Mouse (Mus musculus) kidney, postnatal 10 days (tissue): Measurements from ENCODE around the gene Retreg2.

Source experiments
- DNase-seq: peaks from one replicate; pipeline ENCODE4 v3.0.0; 2021; ENCODE audit warnings: mixed read lengths

Retreg2 gene

DNA sequence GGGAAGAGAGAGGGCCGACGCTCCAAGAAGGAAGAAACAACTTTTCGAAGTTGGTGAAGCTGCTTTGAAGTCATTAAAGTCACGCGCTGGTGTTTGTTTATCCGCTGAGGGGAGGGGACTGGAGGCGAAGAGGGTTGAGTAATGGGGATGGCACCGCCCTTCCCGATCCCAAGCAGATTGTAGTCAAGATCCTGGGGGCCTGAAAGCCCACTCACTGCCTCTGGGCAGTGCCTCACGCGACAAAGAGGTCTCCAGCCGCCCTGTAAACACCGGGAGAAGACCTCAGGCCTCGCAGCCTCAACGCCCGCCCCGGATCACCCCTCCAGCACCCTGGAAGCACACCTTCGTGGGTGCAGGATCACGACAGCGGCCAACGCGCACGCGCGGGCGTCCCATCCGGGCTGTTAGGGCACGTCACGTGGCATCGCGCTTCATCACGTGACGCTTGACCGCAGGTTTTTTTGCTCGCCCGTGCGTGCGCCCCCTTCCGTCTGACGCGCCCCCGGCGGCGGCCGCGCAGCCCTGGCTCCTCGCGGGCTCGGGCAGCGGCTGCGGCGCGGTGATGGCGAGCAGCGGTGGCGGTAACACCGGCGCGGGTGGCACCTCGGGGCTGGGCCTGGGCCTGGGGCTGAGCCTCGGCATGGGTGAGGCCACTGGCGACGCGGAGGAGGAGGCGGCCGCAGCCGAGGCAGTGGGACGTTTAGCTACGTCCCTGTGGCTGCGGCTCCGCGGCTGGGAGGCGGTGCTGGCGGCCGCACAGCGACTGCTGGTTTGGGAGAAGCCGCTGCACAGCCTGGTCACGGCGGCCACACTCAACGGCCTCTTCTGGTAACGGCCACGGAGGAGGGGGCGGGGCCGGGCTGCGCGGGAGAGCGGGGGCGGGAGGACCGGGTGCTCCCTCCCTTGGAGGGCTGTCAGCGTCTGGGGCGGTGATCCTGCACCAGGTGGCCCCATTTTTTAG lies at the start of gene Retreg2, which contains the start of gene Cnppd1:
Retreg2 (plus strand) TSS at position 478 of the 961 bp plus-strand sequence.
Cnppd1 (minus strand) TSS at position 411 of the 961 bp plus-strand sequence.
- peak; percentile 98 for DNase-seq

DNA sequence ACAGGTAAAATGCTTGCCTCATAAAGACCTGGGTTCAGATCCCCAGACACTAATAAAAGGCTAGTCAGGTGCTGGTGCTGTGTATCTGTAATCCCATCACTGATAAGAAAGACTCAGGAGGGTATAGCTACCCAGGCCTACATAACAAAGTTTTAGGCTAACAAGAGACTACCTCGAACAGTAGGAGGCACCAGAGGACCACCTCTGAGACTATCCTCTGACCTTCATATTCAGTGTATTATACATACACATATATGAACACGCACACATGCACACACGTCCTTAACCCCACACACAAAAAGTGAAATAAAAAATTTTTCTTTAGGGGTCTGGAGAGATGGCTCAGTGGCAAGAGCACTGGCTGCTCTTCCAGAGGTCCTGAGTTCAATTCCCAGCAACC lies 20.4 kb upstream of the Retreg2 start:
- DNase-seq: no peak

DNA sequence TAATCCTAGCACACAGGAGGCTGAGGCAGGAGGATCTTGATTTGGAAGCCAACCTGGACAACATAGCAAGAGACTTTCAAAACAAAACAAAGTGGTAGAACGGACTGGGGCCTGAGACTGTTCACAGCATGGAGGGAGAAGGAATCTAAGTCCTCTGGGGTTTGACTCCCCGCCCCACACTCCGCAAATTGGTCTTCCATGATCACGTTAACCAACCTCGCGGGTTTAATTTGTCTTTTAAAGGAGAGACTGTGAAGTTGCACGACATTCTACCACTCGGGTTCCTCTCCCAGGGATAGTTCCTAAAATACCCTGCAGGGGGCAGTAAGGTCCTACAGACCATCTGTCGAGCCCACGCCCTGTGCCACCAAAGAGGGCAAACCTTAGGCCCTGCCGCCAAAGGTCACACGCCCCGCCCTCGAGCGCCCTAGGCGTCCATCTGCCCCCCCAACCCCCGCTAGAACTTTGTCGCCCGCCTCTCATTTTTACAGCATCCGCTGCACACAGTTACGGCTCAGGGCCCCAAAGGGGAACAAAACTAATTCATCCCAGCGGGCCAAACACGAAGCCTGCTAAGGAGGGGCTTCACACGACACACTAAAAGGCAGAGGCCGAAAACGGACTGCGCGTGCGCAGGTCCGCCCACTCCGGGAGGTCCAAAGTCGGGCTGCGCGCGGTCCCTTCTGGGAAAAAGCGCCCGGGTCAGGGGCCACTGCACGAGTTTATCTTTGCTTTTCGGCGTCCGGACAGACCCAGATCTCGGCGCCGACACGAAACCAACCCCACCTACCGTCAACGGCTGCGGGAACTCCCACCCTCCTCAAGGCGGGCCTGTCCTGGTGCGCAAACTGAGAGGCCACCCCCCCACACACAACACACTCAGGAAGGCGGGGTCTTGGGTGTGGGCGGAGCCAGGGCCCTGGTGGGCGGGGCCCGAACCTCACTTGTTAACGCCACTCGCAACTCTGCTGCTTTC lies 17.9 kb upstream of the Retreg2 start, which contains the start of gene Nhej1:
Nhej1 (minus strand) TSS at position 855 of the 976 bp plus-strand sequence.
- peak; percentile 98 for DNase-seq

DNA sequence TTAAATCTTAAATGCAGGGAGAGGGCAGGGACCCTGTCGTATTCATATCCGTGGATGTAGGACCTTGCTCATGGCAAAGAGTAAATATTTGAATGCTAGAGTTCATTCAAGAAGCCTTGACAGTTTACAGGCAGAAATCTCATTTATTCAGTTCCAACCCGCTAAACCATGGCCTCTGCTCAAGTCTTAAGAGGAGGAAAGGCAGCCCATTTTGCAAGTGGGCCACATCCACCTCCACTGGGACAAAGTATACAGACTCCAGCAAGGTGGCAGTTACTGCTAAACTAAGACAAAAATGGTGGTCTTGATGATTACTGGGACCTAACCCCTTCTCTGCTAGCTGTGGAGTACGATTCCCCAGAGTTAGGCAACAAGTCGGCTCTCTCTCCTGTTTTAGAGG lies 17.2 kb upstream of the Retreg2 start:
- DNase-seq: no peak

DNA sequence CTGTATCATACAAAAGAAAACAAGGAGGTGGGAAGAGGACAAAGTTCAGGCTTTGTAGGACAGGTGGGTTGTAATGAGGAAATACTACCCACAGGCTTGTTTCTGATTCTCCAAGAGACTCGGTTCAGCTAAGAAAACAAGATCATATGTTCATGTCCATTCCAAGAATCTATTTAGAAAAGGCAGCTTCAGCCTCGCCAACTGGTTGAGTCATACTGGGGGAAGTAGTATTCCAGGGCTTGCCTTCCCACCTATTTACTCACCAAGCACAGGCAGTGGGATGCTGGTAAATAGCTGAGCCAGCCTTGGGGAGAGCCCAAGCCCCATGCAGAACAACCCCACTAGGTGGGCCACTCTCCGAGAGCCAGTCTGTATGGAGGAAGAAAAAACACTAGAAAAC lies 13.9 kb upstream of the Retreg2 start:
- no peak for DNase-seq

DNA sequence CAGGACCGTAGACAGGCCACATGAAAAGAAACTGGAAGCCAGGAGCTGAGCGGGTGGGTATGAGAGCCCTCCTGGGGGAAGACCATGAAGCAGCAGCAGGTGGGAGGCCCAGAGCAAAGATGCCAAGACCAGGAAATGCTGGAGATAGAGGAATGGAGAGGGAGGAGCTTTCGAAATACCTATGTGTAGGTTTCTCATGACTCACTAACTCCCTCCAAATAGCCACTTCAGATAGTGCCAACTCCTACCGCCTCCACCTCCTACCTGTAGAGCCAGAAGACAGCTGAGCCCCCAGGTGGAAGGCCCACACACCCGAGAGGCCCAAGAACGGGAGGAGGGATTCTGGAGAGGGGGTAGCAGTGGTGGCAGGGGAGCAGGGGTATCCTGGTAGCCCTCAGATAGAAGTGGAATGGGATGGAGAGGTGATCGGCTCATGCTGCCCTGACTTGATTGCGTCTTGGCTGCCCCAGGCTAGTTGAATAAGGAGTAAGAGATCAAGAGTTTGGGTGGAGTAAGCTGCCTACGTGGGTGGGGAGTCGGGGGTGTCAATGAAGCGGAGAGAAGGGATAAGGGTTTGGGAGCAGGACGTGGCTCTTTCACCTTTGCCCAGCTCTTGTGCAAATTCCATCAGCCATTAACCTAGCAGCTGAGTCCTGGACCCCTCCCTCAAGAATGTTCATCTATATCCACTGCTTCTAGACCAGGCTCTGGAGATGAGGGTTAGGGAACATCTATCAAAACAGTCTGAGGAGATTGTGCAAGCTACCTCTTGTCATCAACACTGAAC lies 9.0 kb upstream of the Retreg2 start, which contains the start of gene Slc23a3:
Slc23a3 (minus strand) TSS at position 470 of the 787 bp plus-strand sequence.
- peak; percentile 61 for DNase-seq

DNA sequence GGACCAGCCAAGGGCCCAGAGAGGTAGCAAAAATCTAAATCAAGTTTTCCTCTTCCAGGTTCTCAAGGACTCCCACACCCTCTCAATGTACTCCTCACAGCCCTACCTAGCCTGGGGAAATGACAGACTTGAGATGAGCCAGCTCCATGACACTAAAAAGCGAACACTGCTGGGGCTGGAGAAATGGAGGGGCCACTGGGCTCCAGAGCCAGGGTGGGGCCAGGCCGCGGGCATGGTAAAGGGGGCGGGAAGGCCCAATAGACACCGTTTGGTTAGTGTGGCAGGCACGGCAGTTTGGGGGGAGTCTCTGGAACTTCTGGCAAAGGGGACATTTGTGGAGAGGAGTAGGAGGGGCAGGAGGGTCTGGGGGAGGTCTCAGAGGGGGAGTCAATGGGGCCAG lies 6.3 kb upstream of the Retreg2 start:
- no peak for DNase-seq

DNA sequence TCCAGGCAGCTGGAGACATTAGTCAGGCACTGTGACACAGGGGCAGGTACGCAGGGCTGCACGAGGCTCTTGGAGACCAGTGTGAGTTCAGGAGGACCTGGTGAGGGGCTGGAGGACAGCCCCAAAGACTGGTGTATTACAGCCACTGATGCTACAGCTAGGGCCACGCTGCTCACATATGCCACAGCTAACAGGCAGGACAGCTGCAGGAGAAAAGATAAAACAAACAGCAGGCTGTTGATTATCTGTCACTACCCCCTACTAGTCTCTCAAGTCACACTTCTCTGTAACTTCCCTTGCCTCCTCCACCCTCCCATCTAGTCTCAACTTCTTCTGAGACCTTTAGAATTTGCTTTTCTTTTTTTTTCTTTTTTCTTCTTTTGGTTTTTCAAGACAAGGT lies 5.8 kb upstream of the Retreg2 start:
- no peak for DNase-seq

DNA sequence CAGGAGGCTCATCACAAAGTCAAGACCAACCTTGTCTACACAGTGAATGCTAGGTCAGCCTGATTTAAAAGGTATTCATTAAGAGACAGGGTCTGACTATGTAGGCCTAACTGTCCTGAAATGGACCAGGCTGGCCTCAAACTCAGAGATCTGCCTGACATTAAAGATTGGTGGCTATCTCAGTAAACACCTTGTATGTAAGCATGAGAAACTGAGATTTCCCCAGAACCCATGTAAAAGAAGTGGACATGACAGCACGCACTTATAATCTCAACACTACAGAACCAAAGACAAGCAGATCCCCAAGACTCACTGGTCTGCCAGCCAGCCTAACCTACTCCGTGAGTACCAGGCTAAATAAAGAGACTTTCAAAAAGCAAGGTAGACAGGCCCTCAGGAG lies 4.1 kb upstream of the Retreg2 start:
- DNase-seq: no peak

DNA sequence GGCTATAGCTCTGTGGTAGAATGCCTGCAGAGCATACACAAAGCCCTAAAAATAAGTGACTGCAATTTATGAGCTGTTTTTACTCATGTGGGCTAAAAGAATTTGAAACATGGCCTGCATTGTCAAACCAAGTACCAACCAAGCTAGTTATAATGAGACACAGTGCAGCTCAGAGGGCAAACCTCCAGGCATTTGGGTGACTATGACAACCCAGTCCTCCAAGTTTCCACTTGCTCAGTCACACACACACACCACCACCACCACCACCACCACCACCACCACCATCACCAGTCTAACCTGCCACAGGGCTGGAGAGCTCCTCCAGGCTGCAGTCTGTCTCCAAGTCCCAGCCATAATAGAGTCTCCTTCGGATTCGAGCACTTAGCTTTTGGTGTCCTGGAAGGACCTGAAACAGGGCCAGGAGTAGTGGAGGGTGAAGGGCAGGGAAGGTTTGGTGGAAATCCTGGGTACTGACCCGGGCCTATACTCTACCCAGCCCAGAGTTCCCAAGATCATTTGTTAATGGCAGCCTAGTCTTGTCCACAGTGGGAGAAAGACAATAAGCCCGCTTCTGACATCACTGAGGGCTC lies 1.9 kb upstream of the Retreg2 start:
- no peak for DNase-seq

DNA sequence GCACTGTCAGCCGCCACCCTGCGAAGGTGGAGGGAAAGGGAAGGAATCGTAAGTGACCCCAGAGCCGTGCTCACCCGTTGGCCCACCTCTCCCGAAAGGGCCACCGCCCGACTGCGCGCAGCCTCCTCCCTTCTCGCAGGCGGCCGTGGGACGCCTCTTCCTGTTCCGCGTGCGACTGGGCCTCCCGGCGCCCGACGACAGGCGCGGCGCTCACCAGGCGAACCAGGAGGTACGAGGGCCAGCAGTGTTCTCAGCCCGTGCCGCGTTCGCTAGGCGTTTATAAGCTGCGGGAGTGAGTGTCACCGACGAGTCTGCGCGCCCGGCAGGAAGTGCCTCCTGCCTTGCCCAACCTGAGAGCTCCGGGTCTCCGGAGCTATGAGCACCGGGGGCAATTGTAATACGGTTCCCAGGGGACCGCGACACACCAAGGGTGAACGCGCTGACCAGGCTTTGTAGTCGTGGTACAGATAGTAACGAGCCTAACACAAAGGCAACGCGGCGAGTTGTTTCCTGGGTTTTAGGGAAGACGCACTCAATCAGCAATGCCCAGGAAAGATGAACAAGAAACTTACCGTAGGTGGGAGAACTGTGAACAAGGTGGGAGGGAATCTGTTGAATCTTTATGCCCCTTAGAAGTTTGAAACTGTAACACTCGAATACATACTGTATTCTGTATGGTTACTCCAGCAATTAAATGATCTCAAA lies 940 bp upstream of the Retreg2 start:
- DNase-seq: peak; percentile 80

DNA sequence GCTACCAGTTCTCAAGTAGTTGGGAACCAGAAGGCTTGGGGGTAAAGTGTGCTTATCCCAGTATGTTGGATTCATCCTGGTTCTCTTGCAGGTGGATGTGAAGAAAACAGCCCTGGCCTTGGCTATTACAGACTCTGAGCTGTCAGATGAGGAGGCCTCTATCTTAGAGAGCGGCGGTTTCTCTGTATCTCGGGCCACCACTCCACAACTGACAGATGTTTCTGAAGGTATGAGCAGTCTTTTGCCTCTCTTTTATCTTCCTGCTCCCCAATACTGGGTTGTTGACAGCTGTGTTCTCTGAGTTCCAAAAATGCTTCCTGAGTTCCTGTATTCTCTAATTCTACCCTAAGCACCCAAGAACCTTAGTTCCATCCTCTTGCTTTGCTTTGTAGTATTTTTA lies 3.0 kb downstream of the Retreg2 start:
- no peak for DNase-seq

DNA sequence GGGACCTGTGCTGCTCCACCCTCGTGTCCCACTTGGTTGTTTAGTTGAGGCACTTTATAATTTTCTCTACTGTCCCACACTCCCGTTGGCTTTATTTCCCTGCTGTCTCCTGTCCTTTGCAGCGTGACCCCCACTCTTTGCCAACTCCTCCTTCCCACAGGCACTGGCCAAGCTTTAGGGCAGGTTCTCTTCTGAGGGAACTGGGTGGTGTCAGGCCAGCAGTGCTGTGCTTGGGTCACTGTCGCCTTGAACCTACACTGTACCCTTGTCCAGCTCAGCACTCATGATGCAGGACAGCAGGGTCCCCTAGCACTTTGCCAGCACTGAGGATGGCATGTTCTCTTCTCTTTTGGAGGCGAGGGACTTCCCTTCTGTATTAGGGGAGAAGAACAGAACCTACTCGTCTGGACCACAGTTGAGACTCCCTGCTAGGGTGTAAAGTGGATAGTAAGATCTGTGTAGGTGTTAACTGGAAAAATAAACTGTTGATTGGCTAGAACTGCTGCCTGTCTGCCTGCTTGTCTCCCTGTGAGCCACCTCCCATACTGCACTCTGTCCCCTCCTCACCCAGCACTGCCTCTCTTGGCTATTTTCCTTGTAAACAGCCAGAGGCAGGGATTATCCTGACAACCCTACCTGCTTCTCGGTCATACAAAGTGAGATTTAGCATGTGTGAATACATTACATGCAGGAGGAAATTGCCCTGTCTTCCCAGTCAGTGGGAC lies 5.0 kb downstream of the Retreg2 start:
- DNase-seq: no peak

DNA sequence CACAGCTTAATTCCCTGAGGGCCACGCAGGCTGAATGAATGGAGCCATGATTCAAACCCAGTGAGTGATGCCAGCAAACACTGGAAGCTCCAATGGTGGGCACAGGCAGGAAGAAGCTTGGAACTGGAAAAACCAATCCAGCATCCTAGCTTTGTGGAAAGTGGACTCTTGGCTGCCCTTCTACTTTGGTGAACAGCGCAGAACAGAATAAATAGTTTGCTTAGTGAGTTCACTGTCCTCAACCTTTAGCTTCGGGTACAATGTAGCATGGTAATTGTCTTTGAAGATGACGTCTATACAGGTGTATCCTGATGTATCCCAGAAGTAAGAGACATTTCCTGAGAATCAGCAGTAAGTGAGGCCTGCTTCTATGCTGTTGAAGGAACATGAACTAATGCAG lies 6.1 kb downstream of the Retreg2 start:
- no peak for DNase-seq

DNA sequence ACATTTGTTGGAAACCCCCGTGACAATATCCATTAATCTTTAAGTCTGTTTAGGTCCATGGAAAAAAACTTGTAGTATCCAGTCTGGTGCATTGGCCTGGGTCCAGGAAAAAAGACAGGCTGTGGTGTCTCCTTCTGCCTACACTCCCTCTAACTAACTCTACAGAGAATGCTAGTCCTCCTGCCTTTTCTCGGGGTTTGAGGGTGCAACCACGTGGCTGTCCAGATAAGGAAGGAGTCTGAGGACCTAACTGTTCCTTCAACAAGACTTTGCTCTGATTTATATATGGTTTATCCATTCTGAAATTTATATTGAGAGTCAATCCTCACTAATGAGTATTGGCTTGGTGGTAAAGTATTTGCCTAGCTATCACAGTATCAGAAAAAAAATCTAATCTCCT lies 13.3 kb downstream of the Retreg2 start:
- DNase-seq: no peak

DNA sequence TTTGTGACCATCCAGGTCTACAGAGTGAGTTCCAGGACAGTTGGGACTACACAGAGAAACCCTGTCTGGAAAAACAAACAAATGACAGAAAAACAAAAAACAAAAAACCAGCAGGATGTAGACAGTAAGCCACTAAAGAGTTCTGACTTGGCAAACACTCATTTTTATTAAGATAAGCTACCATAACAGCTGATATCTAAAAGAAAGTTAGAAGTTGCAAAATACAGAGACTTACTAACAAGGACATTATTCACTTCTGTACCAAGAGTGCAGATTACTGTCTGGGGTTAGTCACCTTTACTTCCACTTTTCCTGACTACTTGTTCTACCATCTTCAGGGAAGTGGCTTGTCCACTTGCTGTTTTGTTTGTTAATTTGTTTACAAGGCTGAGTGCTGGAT lies 16.4 kb downstream of the Retreg2 start:
- no peak for DNase-seq

DNA sequence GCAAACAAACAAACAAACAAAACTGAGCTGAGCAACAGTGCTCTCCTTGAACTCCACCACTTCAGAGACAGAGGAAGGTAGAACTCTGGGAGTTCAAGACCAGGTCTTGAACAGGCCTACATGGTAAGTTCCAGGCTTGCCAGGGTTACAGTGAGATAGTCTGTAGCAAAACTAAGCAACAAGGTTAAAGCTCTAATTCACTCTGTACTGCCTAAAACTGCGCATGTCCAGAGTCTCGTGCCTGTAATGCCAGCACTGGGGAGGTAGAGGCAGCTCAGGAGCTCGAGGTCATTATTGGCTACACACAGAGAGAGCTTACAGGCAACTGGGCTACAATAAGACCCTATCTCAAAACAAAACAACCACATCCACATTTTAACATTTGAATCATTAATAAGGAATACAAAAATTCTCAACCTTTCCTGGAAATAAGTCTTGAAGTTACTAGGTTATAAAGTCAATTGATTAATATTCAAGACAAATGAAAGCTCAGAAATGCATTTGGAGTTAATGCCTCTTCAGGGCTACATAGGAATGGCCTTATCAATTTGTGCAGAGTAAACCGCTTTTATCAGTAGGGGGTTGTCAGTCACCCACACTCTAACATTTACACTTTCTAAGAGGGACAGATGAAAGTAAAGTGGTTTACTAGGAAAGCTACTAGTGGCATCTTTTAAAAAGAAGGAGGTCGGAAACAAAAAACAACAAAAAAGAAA lies 17.1 kb downstream of the Retreg2 start:
- DNase-seq: no peak

DNA sequence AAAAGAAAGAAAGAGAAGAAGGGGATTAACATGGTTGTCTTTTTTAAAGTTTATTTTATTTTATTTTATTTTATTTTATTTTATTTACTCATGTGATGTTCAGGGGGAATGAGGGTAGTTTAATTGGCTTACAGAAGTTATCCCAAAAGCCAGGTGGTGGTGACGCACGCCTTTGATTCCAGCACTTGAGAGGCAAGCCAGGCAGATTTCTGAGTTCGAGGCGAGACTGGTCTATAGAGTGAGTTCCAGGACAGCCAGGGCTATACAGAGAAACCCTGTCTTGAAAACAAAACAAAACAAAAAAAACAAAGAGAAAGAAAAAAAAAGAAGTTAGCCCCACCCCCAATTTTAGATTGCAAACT lies 17.7 kb downstream of the Retreg2 start:
- DNase-seq: no peak

DNA sequence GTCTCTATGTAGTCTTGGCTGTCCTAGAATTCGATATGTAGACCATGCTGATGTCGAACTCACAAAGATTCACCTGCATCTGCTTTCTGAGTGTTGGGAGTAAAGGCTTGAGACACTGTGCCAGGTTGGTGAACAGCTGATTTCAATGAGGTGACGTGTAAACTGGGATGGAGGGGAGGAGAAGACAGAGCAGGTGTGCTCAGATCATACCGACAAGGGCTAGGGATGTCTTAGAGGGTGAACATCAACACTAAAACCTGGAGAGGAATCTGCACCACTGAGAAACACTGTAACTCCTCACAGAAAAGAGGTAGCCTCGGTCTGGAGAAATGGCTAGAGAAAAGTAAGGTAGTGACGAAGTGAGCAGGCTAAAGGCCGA lies 25.5 kb downstream of the Retreg2 start:
- no peak for DNase-seq
